Mouse (Mus musculus): ENCODE data around the gene Snrpa1. TPM values are rescaled to one million over a fixed set of nuclear protein-coding genes. Genes with fewer than 3 reads are reported as not detected.

Snrpa1 gene
- total RNA-seq, 1 experiment: 168 TPM

GRCm38 (mm10) chr7:66107206-66107605 is 48.4 kb downstream of the Snrpa1 start:
- H3K9me3 ChIP-seq (ENCODE audit: control insufficient read depth, insufficient read depth, low read depth, low read length): no peaks in the 10 kb centered on the region
- no peak overlapping the region for H3K9ac ChIP-seq (ENCODE audit: insufficient read depth, low read depth, low read length, poor library complexity, severe bottlenecking)
- H3K36me3 ChIP-seq (ENCODE audit: control insufficient read depth, insufficient read depth, low read length, poor library complexity, severe bottlenecking): no peaks in the 10 kb centered on the region
- no peaks in the 10 kb centered on the region for H3K4me1 ChIP-seq (ENCODE audit: control insufficient read depth in 2 of 2, insufficient read depth in 2 of 2, low read length in 2 of 2, poor library complexity in 1 of 2)
- DNase-seq (ENCODE audit: low read depth, low spot score): no peak
- in situ Hi-C loops (cut with MboI; ENCODE audit: low sequenced_read_pairs in 2 of 2, unreplicated experiment in 2 of 2): loop anchor here (25.0 kb wide), 2 partner anchors 205 to 555 kb away; no protein-coding TSS in a partner anchor
- H3K27ac ChIP-seq (ENCODE audit: insufficient read depth, low read depth, low read length, poor library complexity, severe bottlenecking): no peak overlapping the region
- TF ChIP-seq ZC3H11A (IDR thresholded peaks at IDR 0.05; ENCODE audit: borderline replicate concordance, low read depth, low read length): no peak
- TF ChIP-seq ZNF384 (IDR thresholded peaks at IDR 0.05; ENCODE audit: low read depth, low read length): no peak
- no peak for TF ChIP-seq MAFK (IDR thresholded peaks at IDR 0.05; ENCODE audit: insufficient read depth, low read depth, low read length)
- H3K4me3 ChIP-seq (ENCODE audit: insufficient read depth in 1 of 2, low read depth in 1 of 2, low read length in 2 of 2, poor library complexity in 1 of 2, severe bottlenecking in 1 of 2): no peak overlapping the region

DNA sequence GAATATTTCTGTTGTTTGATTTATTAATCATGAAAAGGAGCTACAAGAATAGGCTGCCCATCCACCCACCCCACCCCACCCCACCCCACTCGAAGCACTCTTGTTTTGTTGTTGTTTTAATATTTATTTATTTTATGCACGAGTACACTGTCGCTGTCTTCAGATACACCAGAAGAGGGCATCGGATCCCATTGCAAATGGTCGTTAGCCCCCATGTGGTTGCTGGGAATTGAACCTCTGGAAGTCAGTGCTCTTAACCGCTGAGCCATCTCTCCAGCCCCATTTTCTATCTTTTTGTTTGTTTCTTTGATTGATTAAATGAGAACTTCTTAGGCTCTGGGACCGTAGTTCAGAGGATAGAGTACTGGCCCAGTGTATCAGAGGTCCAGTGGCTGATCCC is 49.1 kb downstream of the Snrpa1 start:
- in situ Hi-C loops (cut with MboI; ENCODE audit: low sequenced_read_pairs in 2 of 2, unreplicated experiment in 2 of 2): loop anchor here (25.0 kb wide), 2 partner anchors 204 to 554 kb away; no protein-coding TSS in a partner anchor
- Histone ChIP-seq H3K9ac (ENCODE audit: insufficient read depth, low read depth, low read length, poor library complexity, severe bottlenecking) (no peak overlapping the region), H3K36me3 (ENCODE audit: control insufficient read depth, insufficient read depth, low read length, poor library complexity, severe bottlenecking) (no peaks in the 10 kb centered on the region), H3K27ac (ENCODE audit: insufficient read depth, low read depth, low read length, poor library complexity, severe bottlenecking) (no peak overlapping the region), H3K4me3 (ENCODE audit: insufficient read depth in 1 of 2, low read depth in 1 of 2, low read length in 2 of 2, poor library complexity in 1 of 2, severe bottlenecking in 1 of 2) (no peak overlapping the region), H3K9me3 (ENCODE audit: control insufficient read depth, insufficient read depth, low read depth, low read length) (no peaks in the 10 kb centered on the region), H3K4me1 (ENCODE audit: control insufficient read depth in 2 of 2, insufficient read depth in 2 of 2, low read length in 2 of 2, poor library complexity in 1 of 2) (no peaks in the 10 kb centered on the region)
- no peak for TF ChIP-seq CHD2 (IDR thresholded peaks at IDR 0.05; ENCODE audit: low read depth, low read length)
- TF ChIP-seq MAFK (IDR thresholded peaks at IDR 0.05; ENCODE audit: insufficient read depth, low read depth, low read length): no peak
- TF ChIP-seq ZC3H11A (IDR thresholded peaks at IDR 0.05; ENCODE audit: borderline replicate concordance, low read depth, low read length): no peak
- TF ChIP-seq ZNF384 (IDR thresholded peaks at IDR 0.05; ENCODE audit: low read depth, low read length): no peak
- no peak for TF ChIP-seq HCFC1 (IDR thresholded peaks at IDR 0.05; ENCODE audit: borderline replicate concordance, insufficient read depth, low read length)
- DNase-seq (ENCODE audit: low read depth, low spot score): no peak

- in situ Hi-C loops (cut with MboI; ENCODE audit: low sequenced_read_pairs in 2 of 2, unreplicated experiment in 2 of 2): loop anchor here (25.0 kb wide), 2 partner anchors 203 to 553 kb away; no protein-coding TSS in a partner anchor
- peak; percentile 65 for DNase-seq (ENCODE audit: low read depth, low spot score)
- Histone ChIP-seq H3K9me3 (ENCODE audit: control insufficient read depth, insufficient read depth, low read depth, low read length) (no peaks in the 10 kb centered on the region), H3K4me1 (ENCODE audit: control insufficient read depth in 2 of 2, insufficient read depth in 2 of 2, low read length in 2 of 2, poor library complexity in 1 of 2) (no peaks in the 10 kb centered on the region), H3K27ac (ENCODE audit: insufficient read depth, low read depth, low read length, poor library complexity, severe bottlenecking) (no peak within 1 kb of the TSS), H3K9ac (ENCODE audit: insufficient read depth, low read depth, low read length, poor library complexity, severe bottlenecking) (peak within 1 kb of the TSS; percentile 83), H3K4me3 (ENCODE audit: insufficient read depth in 1 of 2, low read depth in 1 of 2, low read length in 2 of 2, poor library complexity in 1 of 2, severe bottlenecking in 1 of 2) (peak within 1 kb of the TSS; percentile 79 to 90), H3K36me3 (ENCODE audit: control insufficient read depth, insufficient read depth, low read length, poor library complexity, severe bottlenecking) (peaks cover under 1% of the 10 kb centered on the region; the same call in 1 of the 2 replicates)
- TF ChIP-seq ZNF384 (IDR thresholded peaks at IDR 0.05; ENCODE audit: low read depth, low read length): peak; percentile 98
- TF ChIP-seq ZC3H11A (IDR thresholded peaks at IDR 0.05; ENCODE audit: borderline replicate concordance, low read depth, low read length): no peak
These were observed 50.4 kb downstream of the Snrpa1 start, which contains the start of gene Chsy1 for GRCm38 (mm10) chr7:66108961-66109854. Chsy1 (plus strand) TSS chr7:66109515.

- no peaks in the 10 kb centered on the region for H3K9me3 ChIP-seq (ENCODE audit: control insufficient read depth, insufficient read depth, low read depth, low read length)
- in situ Hi-C loops (cut with MboI; ENCODE audit: low sequenced_read_pairs in 2 of 2, unreplicated experiment in 2 of 2): loop anchor here (25.0 kb wide), 2 partner anchors 202 to 552 kb away; no protein-coding TSS in a partner anchor
- H3K4me1 ChIP-seq (ENCODE audit: control insufficient read depth in 2 of 2, insufficient read depth in 2 of 2, low read length in 2 of 2, poor library complexity in 1 of 2): no peaks in the 10 kb centered on the region
- H3K36me3 ChIP-seq (ENCODE audit: control insufficient read depth, insufficient read depth, low read length, poor library complexity, severe bottlenecking): peaks cover 1% of the 10 kb centered on the region; the same call in 1 of the 2 replicates
- no peak for DNase-seq (ENCODE audit: low read depth, low spot score)
- no peak overlapping the region for H3K27ac ChIP-seq (ENCODE audit: insufficient read depth, low read depth, low read length, poor library complexity, severe bottlenecking)
- H3K9ac ChIP-seq (ENCODE audit: insufficient read depth, low read depth, low read length, poor library complexity, severe bottlenecking): peak overlapping the region; percentile 83
- TF ChIP-seq ZC3H11A (IDR thresholded peaks at IDR 0.05; ENCODE audit: borderline replicate concordance, low read depth, low read length) (no peak), CHD2 (IDR thresholded peaks at IDR 0.05; ENCODE audit: low read depth, low read length) (no peak), MAFK (IDR thresholded peaks at IDR 0.05; ENCODE audit: insufficient read depth, low read depth, low read length) (no peak), HCFC1 (IDR thresholded peaks at IDR 0.05; ENCODE audit: borderline replicate concordance, insufficient read depth, low read length) (no peak), ZNF384 (IDR thresholded peaks at IDR 0.05; ENCODE audit: low read depth, low read length) (no peak)
- peak overlapping the region; percentile 79 to 90 for H3K4me3 ChIP-seq (ENCODE audit: insufficient read depth in 1 of 2, low read depth in 1 of 2, low read length in 2 of 2, poor library complexity in 1 of 2, severe bottlenecking in 1 of 2)
These were observed 51.2 kb downstream of the Snrpa1 start for GRCm38 (mm10) chr7:66109855-66110635.
